Mouse (Mus musculus) urinary bladder, adult 18-20 months (tissue): ENCODE results near the gene Rbm15b.

Source experiments
- DNase-seq, 2 experiments: peaks; one replicate each; pipeline ENCODE4 v3.0.0; 2022; ENCODE audit warnings: low spot score in 2 of 2, mixed read lengths in 2 of 2

Rbm15b gene

GRCm38 (mm10) chr9:106886828-106887702 is at the start of gene Rbm15b:
Rbm15b (minus strand) TSS chr9:106887428.
- DNase-seq, result peak; percentile 93 to 96

- no peak for DNase-seq
Measured at GRCm38 (mm10) chr9:106934998-106935397, 47.8 kb upstream of the Rbm15b start.

GRCm38 (mm10) chr9:106914878-106915277 is 27.6 kb upstream of the Rbm15b start:
- DNase-seq, result no peak

- DNase-seq, result no peak
Measured at GRCm38 (mm10) chr9:106913759-106914158, 26.5 kb upstream of the Rbm15b start.

GRCm38 (mm10) chr9:106911624-106912023 is 24.4 kb upstream of the Rbm15b start:
- DNase-seq, result no peak

GRCm38 (mm10) chr9:106908715-106909114 is 21.5 kb upstream of the Rbm15b start:
- no peak for DNase-seq

GRCm38 (mm10) chr9:106908174-106908573 is 20.9 kb upstream of the Rbm15b start:
- no peak for DNase-seq

- no peak for DNase-seq
Measured at GRCm38 (mm10) chr9:106906597-106906996, 19.4 kb upstream of the Rbm15b start.

GRCm38 (mm10) chr9:106903791-106904134 is 16.5 kb upstream of the Rbm15b start:
- no peak for DNase-seq

- no peak for DNase-seq
Measured at GRCm38 (mm10) chr9:106903099-106903790, 16.0 kb upstream of the Rbm15b start.

GRCm38 (mm10) chr9:106901596-106901995 is 14.4 kb upstream of the Rbm15b start:
- no peak for DNase-seq

GRCm38 (mm10) chr9:106898901-106899300 is 11.7 kb upstream of the Rbm15b start:
- DNase-seq, result no peak

- no peak for DNase-seq
Measured at GRCm38 (mm10) chr9:106893327-106893726, 6.1 kb upstream of the Rbm15b start.

GRCm38 (mm10) chr9:106892552-106892875 is 5.3 kb upstream of the Rbm15b start:
- DNase-seq, result no peak

- peak; percentile 87 to 97 for DNase-seq
Measured at GRCm38 (mm10) chr9:106891829-106892551, 4.8 kb upstream of the Rbm15b start, which contains the start of gene Manf. Manf (minus strand) TSS chr9:106891979.

- no peak for DNase-seq
Measured at GRCm38 (mm10) chr9:106891341-106891741, 4.1 kb upstream of the Rbm15b start.

GRCm38 (mm10) chr9:106890496-106891240 is 3.4 kb upstream of the Rbm15b start:
- no peak for DNase-seq

- DNase-seq, result no peak
Measured at GRCm38 (mm10) chr9:106889321-106889720, 2.1 kb upstream of the Rbm15b start.

GRCm38 (mm10) chr9:106888346-106888745 is 1.1 kb upstream of the Rbm15b start:
- no peak for DNase-seq

- peak in 1 of 2 experiments; percentile 48 for DNase-seq
Measured at GRCm38 (mm10) chr9:106885901-106886731, 1.1 kb downstream of the Rbm15b start.
